Mouse (Mus musculus): ENCODE measurements around the gene Numb. TPM values are rescaled to one million over a fixed set of nuclear protein-coding genes. Genes with fewer than 3 reads are reported as not detected.

Numb gene
- polyA plus RNA-seq, 1 experiment from 2014 or later = 16.3 TPM

DNA sequence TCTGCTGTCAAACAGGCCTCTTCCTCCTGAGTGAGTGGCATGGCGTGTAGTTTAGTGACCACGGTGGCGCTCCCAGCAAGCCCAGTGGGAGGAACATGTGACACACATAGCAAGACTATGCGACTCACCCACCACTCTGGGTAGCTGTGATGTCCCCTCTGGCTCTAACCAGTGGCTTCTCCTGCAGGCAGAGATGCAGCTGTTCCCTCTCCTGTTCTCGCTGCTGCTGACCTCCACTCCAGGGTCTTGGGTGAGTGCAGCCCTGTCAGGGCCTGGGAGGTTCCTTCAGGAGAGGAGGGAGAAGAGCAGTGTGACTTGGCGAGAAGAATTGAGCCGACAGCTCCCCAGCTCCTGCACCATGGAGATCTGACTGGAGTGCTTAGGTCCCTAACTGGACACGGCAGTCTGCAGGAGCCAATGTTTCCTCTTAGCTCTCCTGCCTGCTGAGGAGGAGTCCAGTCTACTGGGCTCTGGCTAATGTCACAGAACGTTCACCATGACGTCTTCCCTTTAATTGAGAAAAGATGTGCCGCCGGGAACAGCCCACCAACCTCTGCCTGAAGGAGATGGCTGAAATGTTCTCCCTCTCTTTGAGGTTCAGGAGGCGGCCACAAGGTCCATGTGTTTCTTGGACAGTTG, 155.7 kb downstream of the Numb start:
- 83% methylated on average over 13 of the region's 13 CpGs for WGBS
- H3K36me3 ChIP-seq (ENCODE audit: control insufficient read depth, insufficient read depth) = no peaks in the 10 kb centered on the region
- H3K27me3 ChIP-seq (replicated peaks; ENCODE audit: control insufficient read depth, insufficient read depth, low read length) = no peaks in the 10 kb centered on the region
- H3K4me1 ChIP-seq (replicated peaks; ENCODE audit: control insufficient read depth, insufficient read depth, low read length) = peaks cover 22% of the 10 kb centered on the region
- H3K27ac ChIP-seq (ENCODE audit: low read length) = no peak overlapping the region
- H3K9me3 ChIP-seq (ENCODE audit: control insufficient read depth, low read length) = no peaks in the 10 kb centered on the region
- no peak for ATAC-seq
- no peak overlapping the region for H3K4me2 ChIP-seq (ENCODE audit: low read length)
- no peak overlapping the region for H3K4me3 ChIP-seq (replicated peaks; ENCODE audit: low read length)
- no peak overlapping the region for H3K9ac ChIP-seq (replicated peaks; ENCODE audit: low read depth, low read length)

DNA sequence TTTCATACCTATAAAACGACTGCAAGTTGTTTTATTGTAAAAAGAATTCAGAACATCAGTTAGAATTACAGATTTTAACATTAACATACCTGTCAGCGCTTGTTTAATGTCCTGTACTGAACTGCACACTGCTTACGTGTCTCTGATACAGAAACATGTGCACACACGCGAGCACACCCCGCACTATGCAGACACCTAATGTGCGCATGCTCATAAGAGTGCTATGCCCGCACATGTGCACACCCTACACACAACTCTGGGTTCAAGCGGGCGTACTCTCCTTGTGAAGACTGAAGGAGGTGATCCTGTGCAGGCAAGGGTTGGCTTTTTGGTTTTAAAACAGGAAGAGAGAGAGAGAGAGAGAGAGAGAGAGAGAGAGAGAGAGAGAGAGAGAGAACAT, 157.2 kb downstream of the Numb start:
- 84% methylated on average over 10 of the region's 10 CpGs for WGBS
- Histone ChIP-seq H3K4me3 (replicated peaks; ENCODE audit: low read length) (no peak overlapping the region), H3K4me1 (replicated peaks; ENCODE audit: control insufficient read depth, insufficient read depth, low read length) (peaks cover 16% of the 10 kb centered on the region), H3K27me3 (replicated peaks; ENCODE audit: control insufficient read depth, insufficient read depth, low read length) (no peaks in the 10 kb centered on the region), H3K9ac (replicated peaks; ENCODE audit: low read depth, low read length) (no peak overlapping the region), H3K9me3 (ENCODE audit: control insufficient read depth, low read length) (no peaks in the 10 kb centered on the region), H3K4me2 (ENCODE audit: low read length) (no peak overlapping the region), H3K36me3 (ENCODE audit: control insufficient read depth, insufficient read depth) (no peaks in the 10 kb centered on the region), H3K27ac (ENCODE audit: low read length) (no peak overlapping the region)
- ATAC-seq = no peak

DNA sequence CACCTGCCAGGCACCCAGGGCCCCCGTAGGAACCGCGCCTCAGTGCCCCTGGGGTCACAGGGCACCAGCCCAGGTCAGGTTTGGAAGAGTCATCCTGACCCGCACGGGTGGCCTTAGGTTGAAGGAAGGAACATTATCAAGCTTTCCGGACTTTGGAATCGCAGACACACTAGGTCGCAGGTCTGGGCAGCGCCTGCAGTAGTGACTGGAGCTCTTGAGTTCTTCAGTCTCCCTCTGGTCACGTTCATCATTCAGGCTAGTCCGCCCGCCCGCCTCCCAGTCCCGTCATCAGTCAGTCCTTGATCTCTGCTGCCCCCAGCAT, 157.7 kb downstream of the Numb start:
- no peaks in the 10 kb centered on the region for H3K27me3 ChIP-seq (replicated peaks; ENCODE audit: control insufficient read depth, insufficient read depth, low read length)
- peak overlapping the region; percentile 31 for H3K4me3 ChIP-seq (replicated peaks; ENCODE audit: low read length)
- no peaks in the 10 kb centered on the region for H3K36me3 ChIP-seq (ENCODE audit: control insufficient read depth, insufficient read depth)
- peak overlapping the region; percentile 54 for H3K4me2 ChIP-seq (ENCODE audit: low read length)
- H3K9me3 ChIP-seq (ENCODE audit: control insufficient read depth, low read length) = no peaks in the 10 kb centered on the region
- ATAC-seq = 0 out of 2 replicates have a peak, but pooled peaks have one; percentile 6
- H3K9ac ChIP-seq (replicated peaks; ENCODE audit: low read depth, low read length) = 0 out of 2 replicates have a peak overlapping the region, but pooled peaks have one; percentile 1
- H3K4me1 ChIP-seq (replicated peaks; ENCODE audit: control insufficient read depth, insufficient read depth, low read length) = peaks cover 16% of the 10 kb centered on the region
- WGBS = 11% methylated on average over 14 of the region's 14 CpGs
- no peak overlapping the region for H3K27ac ChIP-seq (ENCODE audit: low read length)

DNA sequence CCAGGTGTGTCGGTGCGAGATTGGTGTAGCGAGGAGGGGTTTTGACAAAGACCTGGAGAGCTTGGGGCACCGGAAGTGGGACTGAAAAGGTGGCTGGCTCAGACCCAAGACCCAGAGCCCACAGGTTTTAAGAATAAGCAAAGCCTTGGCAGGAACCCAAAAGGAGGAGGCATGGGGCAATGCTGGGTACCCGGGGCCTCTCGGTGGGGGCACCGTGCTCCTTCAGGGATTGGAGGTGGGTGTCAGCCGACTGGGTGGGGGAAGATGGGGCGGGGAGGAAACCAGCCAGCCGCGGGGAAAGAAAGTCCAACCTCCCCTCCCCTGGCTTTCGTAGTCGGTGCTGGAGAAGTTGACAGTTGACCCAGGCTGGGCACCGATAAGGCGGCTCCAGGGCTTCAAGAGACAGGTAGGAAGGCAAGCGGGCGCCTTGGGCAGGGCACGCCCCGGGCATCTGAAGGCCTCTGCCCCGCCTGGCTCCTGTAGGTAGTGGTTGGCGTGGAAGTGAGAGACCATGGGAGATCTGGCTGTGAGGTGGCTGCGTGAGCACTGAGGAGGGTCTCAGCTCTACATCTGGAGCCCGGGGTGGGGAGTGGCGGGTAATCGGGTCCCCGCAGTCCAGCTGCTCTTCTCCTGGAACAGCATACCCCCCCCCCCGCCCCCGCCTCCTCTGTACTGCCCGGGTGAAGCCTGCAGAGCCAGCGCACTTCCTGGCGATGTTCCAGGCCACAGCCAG, 158.3 kb downstream of the Numb start, which contains the start of gene Papln:
Gene Papln (plus strand): TSS at position 324 of the 733 bp plus-strand sequence.
- Histone ChIP-seq H3K4me2 (ENCODE audit: low read length) (peak within 1 kb of the TSS; percentile 54), H3K4me3 (replicated peaks; ENCODE audit: low read length) (peak within 1 kb of the TSS; percentile 31), H3K9me3 (ENCODE audit: control insufficient read depth, low read length) (no peaks in the 10 kb centered on the region), H3K27me3 (replicated peaks; ENCODE audit: control insufficient read depth, insufficient read depth, low read length) (no peaks in the 10 kb centered on the region), H3K36me3 (ENCODE audit: control insufficient read depth, insufficient read depth) (no peaks in the 10 kb centered on the region), H3K27ac (ENCODE audit: low read length) (no peak within 1 kb of the TSS), H3K4me1 (replicated peaks; ENCODE audit: control insufficient read depth, insufficient read depth, low read length) (peaks cover 16% of the 10 kb centered on the region), H3K9ac (replicated peaks; ENCODE audit: low read depth, low read length) (0 out of 2 replicates have a peak within 1 kb of the TSS, but pooled peaks have one; percentile 1)
- ATAC-seq = peak; percentile 36; the same call in 1 of the 2 replicates
- WGBS = 8% methylated on average over 31 of the region's 31 CpGs

DNA sequence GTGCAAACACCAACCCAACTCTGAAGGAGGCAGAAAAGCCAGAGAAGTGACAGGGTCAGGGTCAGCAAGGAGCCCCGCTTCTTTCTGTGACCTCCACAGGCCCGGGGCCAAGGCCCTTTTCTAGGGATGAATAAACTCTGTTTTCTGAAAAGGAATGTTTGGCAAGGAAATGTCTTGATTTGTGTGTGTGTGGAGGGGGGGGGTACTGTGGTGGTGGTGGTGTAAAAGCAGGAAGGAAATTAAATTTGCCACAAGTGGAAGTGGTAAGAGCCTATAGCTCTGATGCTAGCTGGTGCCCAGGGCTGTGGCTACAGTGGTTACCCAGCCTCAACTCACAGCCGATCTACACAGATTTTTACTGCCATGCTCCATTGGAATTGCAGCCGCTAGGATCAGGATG, 159.0 kb downstream of the Numb start:
- Histone ChIP-seq H3K4me3 (replicated peaks; ENCODE audit: low read length) (no peak overlapping the region), H3K4me2 (ENCODE audit: low read length) (no peak overlapping the region), H3K4me1 (replicated peaks; ENCODE audit: control insufficient read depth, insufficient read depth, low read length) (peaks cover 16% of the 10 kb centered on the region), H3K9me3 (ENCODE audit: control insufficient read depth, low read length) (no peaks in the 10 kb centered on the region), H3K9ac (replicated peaks; ENCODE audit: low read depth, low read length) (no peak overlapping the region), H3K27me3 (replicated peaks; ENCODE audit: control insufficient read depth, insufficient read depth, low read length) (no peaks in the 10 kb centered on the region), H3K36me3 (ENCODE audit: control insufficient read depth, insufficient read depth) (no peaks in the 10 kb centered on the region), H3K27ac (ENCODE audit: low read length) (no peak overlapping the region)
- WGBS = 25% methylated on average over 4 of the region's 4 CpGs
- ATAC-seq = no peak

DNA sequence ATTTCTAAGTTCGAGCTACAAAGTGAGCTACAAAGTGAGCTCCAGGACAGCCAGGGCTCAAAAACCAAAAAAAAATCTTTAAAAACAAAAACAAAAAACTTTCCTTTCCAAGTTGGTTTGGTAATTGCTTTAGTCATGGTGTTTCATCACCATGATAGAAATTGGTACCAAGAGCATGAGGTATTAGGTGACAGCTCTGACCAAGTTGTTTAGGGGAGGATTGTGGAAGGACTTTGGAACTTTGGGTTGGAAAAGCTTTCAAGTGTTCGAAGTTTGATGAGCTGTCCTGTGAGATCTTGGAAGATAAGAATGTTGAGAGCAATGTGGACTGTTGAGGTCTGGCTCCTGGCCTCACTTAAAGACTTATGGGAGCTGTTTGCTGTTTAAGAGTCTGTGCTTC, 161.5 kb downstream of the Numb start:
- H3K36me3 ChIP-seq (ENCODE audit: control insufficient read depth, insufficient read depth) = no peaks in the 10 kb centered on the region
- H3K4me1 ChIP-seq (replicated peaks; ENCODE audit: control insufficient read depth, insufficient read depth, low read length) = peaks cover 16% of the 10 kb centered on the region
- H3K27me3 ChIP-seq (replicated peaks; ENCODE audit: control insufficient read depth, insufficient read depth, low read length) = no peaks in the 10 kb centered on the region
- H3K4me3 ChIP-seq (replicated peaks; ENCODE audit: low read length) = no peak overlapping the region
- H3K9me3 ChIP-seq (ENCODE audit: control insufficient read depth, low read length) = no peaks in the 10 kb centered on the region
- no peak overlapping the region for H3K27ac ChIP-seq (ENCODE audit: low read length)
- 96% methylated on average over 2 of the region's 2 CpGs for WGBS
- ATAC-seq = no peak
- H3K9ac ChIP-seq (replicated peaks; ENCODE audit: low read depth, low read length) = no peak overlapping the region
- H3K4me2 ChIP-seq (ENCODE audit: low read length) = no peak overlapping the region

DNA sequence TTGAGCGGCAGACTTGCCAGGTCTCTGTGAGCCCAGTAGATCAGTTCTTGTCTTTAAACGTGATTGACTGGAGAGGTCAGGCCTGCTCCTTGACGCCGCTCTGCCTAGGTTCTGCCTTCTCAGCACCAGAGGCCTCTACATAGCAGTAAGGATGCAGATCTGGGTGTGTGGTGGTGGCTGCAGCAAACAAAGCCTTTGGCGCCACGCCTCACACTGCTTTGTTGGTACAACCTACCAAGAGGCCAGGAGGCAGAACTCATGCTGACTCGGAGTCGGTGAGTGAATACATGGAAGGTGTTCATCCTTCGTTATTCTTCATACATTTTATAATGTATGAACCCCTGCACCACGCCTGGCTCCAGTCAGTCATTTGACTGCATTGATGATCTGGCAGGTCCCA, 163.0 kb downstream of the Numb start:
- WGBS = 68% methylated on average over 10 of the region's 10 CpGs
- Histone ChIP-seq H3K36me3 (ENCODE audit: control insufficient read depth, insufficient read depth) (no peaks in the 10 kb centered on the region), H3K9ac (replicated peaks; ENCODE audit: low read depth, low read length) (no peak overlapping the region), H3K27ac (ENCODE audit: low read length) (no peak overlapping the region), H3K9me3 (ENCODE audit: control insufficient read depth, low read length) (no peaks in the 10 kb centered on the region), H3K27me3 (replicated peaks; ENCODE audit: control insufficient read depth, insufficient read depth, low read length) (no peaks in the 10 kb centered on the region), H3K4me2 (ENCODE audit: low read length) (no peak overlapping the region), H3K4me3 (replicated peaks; ENCODE audit: low read length) (no peak overlapping the region), H3K4me1 (replicated peaks; ENCODE audit: control insufficient read depth, insufficient read depth, low read length) (peaks cover 10% of the 10 kb centered on the region)
- no peak for ATAC-seq

DNA sequence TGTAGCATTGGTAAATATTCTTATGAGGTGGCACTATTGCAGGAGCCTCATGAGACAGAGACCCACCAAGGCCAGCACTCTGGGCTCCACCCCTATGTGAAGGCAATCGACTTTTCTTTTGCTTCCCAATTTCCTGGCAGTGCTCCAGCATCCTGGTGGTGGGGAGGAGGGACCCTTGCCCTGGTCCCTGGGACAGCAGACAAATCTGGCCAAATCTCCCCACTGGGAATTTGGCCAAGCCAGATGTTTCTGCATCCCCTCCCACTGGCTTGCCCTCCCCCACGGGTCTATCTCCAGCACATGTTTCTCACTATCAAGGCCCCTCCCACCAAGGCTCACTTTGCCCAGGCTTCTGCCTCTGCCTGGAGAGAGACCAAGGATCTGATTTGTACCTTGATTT, 169.2 kb downstream of the Numb start:
- no peak overlapping the region for H3K4me2 ChIP-seq (ENCODE audit: low read length)
- no peaks in the 10 kb centered on the region for H3K9me3 ChIP-seq (ENCODE audit: control insufficient read depth, low read length)
- H3K36me3 ChIP-seq (ENCODE audit: control insufficient read depth, insufficient read depth) = no peaks in the 10 kb centered on the region
- H3K4me1 ChIP-seq (replicated peaks; ENCODE audit: control insufficient read depth, insufficient read depth, low read length) = no peaks in the 10 kb centered on the region
- no peak overlapping the region for H3K27ac ChIP-seq (ENCODE audit: low read length)
- no peak overlapping the region for H3K9ac ChIP-seq (replicated peaks; ENCODE audit: low read depth, low read length)
- 47% methylated on average over 2 of the region's 2 CpGs for WGBS
- H3K4me3 ChIP-seq (replicated peaks; ENCODE audit: low read length) = no peak overlapping the region
- ATAC-seq = no peak
- H3K27me3 ChIP-seq (replicated peaks; ENCODE audit: control insufficient read depth, insufficient read depth, low read length) = no peaks in the 10 kb centered on the region

DNA sequence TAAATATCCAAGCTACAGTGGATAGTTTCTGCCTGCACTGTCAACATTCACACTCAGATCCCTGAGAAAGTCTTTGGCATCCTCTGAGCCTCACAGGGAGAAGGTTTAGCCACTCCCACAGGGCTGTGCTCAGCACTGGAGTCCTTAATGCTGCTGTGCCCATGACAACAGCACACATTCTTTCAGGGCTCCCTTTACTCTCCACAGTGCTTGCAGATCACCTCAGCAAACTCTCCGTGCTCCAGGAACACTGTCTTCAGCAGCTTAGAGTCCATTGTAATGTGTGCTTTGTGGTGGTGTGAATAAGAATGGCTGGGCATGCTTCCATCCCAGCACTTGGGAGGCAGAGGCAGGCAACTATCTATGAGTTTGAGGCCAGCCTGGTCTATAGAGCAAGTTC, 172.5 kb downstream of the Numb start:
- H3K27me3 ChIP-seq (replicated peaks; ENCODE audit: control insufficient read depth, insufficient read depth, low read length) = no peaks in the 10 kb centered on the region
- no peak overlapping the region for H3K9ac ChIP-seq (replicated peaks; ENCODE audit: low read depth, low read length)
- no peak overlapping the region for H3K4me3 ChIP-seq (replicated peaks; ENCODE audit: low read length)
- ATAC-seq = no peak
- no peaks in the 10 kb centered on the region for H3K4me1 ChIP-seq (replicated peaks; ENCODE audit: control insufficient read depth, insufficient read depth, low read length)
- H3K27ac ChIP-seq (ENCODE audit: low read length) = no peak overlapping the region
- no peak overlapping the region for H3K4me2 ChIP-seq (ENCODE audit: low read length)
- 48% methylated on average over 1 of the region's 1 CpGs for WGBS
- no peaks in the 10 kb centered on the region for H3K9me3 ChIP-seq (ENCODE audit: control insufficient read depth, low read length)
- H3K36me3 ChIP-seq (ENCODE audit: control insufficient read depth, insufficient read depth) = no peaks in the 10 kb centered on the region
